Mouse (Mus musculus) embryonic facial prominence, embryonic 13.5 days (tissue): ENCODE data around the gene Gpr37l1. TPM values are rescaled to one million over a fixed set of nuclear protein-coding genes. Genes with fewer than 3 reads are reported as not detected.

ENCODE experiments used
- polyA plus RNA-seq: library from polyadenylated mRNA; unstranded; fragments of >200 nt; fragmentation: Nextera tagmentation; extraction: Ambion mirVana; gene quantifications from 2 replicates; pipeline ENCODE4 v1.2.1, GENCODE M21; 2015

Gene Gpr37l1
- polyA plus RNA-seq, 1 experiment from 2014 or later, result not detected

Other genes with a start within 250 kb of the Gpr37l1 start
- gene Ppp1r12b, start 211.7 kb downstream of the Gpr37l1 start, polyA plus RNA-seq, result 9.9 and 12.1 TPM in 2 replicates
- 35.7 and 37.9 TPM in 2 replicates for gene Ube2t, start 205.1 kb downstream of the Gpr37l1 start, polyA plus RNA-seq
- gene Lgr6, start 62.4 kb downstream of the Gpr37l1 start, polyA plus RNA-seq, result 8.3 and 11.5 TPM in 2 replicates
- gene Ptpn7, start 35.0 kb downstream of the Gpr37l1 start, polyA plus RNA-seq, result 1.5 and 2.2 TPM in 2 replicates
- 75.2 and 78.6 TPM in 2 replicates for gene Arl8a, start 20.9 kb downstream of the Gpr37l1 start, polyA plus RNA-seq
- 9.0 and 12.2 TPM in 2 replicates for gene Elf3, start 90.9 kb upstream of the Gpr37l1 start, polyA plus RNA-seq
- 87.9 and 93.5 TPM in 2 replicates for gene Rnpep, start 116.4 kb upstream of the Gpr37l1 start, polyA plus RNA-seq
- 165 and 192 TPM in 2 replicates for gene Timm17a, start 146.1 kb upstream of the Gpr37l1 start, polyA plus RNA-seq
- gene Lmod1, start 157.1 kb upstream of the Gpr37l1 start, polyA plus RNA-seq, result 0.42 and 0.59 TPM in 2 replicates
- 22.4 and 23.0 TPM in 2 replicates for gene Shisa4, start 207.6 kb upstream of the Gpr37l1 start, polyA plus RNA-seq